Mouse (Mus musculus) retina, adult 2 months (tissue): ENCODE data around the gene Brca1.
"Not testable (repeated sequence)": the region's sequence is repeated elsewhere in the genome, so short reads cannot be mapped to it uniquely, and the experiment has no call there.

Experiments
- DNase-seq: peaks from one replicate; pipeline ENCODE4 v3.0.0-alpha.2; 2012; ENCODE audit warnings: low read depth, low spot score

The Brca1 gene

GRCm38 (mm10) chr11:101543533-101543932 lies 8.2 kb downstream of the Brca1 start:
- no peak for DNase-seq

- no peak for DNase-seq
Measured at GRCm38 (mm10) chr11:101526686-101527085, 25.1 kb downstream of the Brca1 start.

GRCm38 (mm10) chr11:101525936-101526595 lies 25.7 kb downstream of the Brca1 start:
- no peak for DNase-seq

- DNase-seq, result no peak
Measured at GRCm38 (mm10) chr11:101525056-101525455, 26.7 kb downstream of the Brca1 start.

GRCm38 (mm10) chr11:101524446-101524845 lies 27.3 kb downstream of the Brca1 start:
- no peak for DNase-seq

- no peak for DNase-seq
Measured at GRCm38 (mm10) chr11:101519364-101519763, 32.4 kb downstream of the Brca1 start.

GRCm38 (mm10) chr11:101518937-101519336 lies 32.8 kb downstream of the Brca1 start:
- no peak for DNase-seq

- DNase-seq, result no peak
Measured at GRCm38 (mm10) chr11:101507090-101507489, 44.7 kb downstream of the Brca1 start.

- no peak for DNase-seq
Measured at GRCm38 (mm10) chr11:101506269-101506780, 45.4 kb downstream of the Brca1 start.

GRCm38 (mm10) chr11:101486126-101486525 lies 65.6 kb downstream of the Brca1 start:
- DNase-seq, result no peak

GRCm38 (mm10) chr11:101485509-101486028 lies 66.2 kb downstream of the Brca1 start:
- DNase-seq, result no peak

- no peak for DNase-seq
Measured at GRCm38 (mm10) chr11:101484814-101485213, 66.9 kb downstream of the Brca1 start.

- DNase-seq, result no peak
Measured at GRCm38 (mm10) chr11:101484245-101484644, 67.5 kb downstream of the Brca1 start.

GRCm38 (mm10) chr11:101483804-101484203 lies 68.0 kb downstream of the Brca1 start:
- no peak for DNase-seq

GRCm38 (mm10) chr11:101480912-101481311 lies 70.8 kb downstream of the Brca1 start:
- no peak for DNase-seq

GRCm38 (mm10) chr11:101479171-101479635 lies 72.6 kb downstream of the Brca1 start:
- no peak for DNase-seq

GRCm38 (mm10) chr11:101477552-101478211 lies 74.1 kb downstream of the Brca1 start:
- DNase-seq, result no peak

- DNase-seq, result no peak
Measured at GRCm38 (mm10) chr11:101477194-101477551, 74.6 kb downstream of the Brca1 start.

GRCm38 (mm10) chr11:101476361-101476760 lies 75.4 kb downstream of the Brca1 start:
- DNase-seq, result not testable (repeated sequence)

GRCm38 (mm10) chr11:101474298-101474697 lies 77.5 kb downstream of the Brca1 start:
- DNase-seq, result no peak

- DNase-seq, result not testable (repeated sequence)
Measured at GRCm38 (mm10) chr11:101473686-101474085, 78.1 kb downstream of the Brca1 start.

- DNase-seq, result no peak
Measured at GRCm38 (mm10) chr11:101472336-101472735, 79.4 kb downstream of the Brca1 start.

GRCm38 (mm10) chr11:101471926-101472325 lies 79.8 kb downstream of the Brca1 start:
- no peak for DNase-seq
